Mouse (Mus musculus): ENCODE measurements around the gene Ddx3x. TPM values are rescaled to one million over a fixed set of nuclear protein-coding genes. Genes with fewer than 3 reads are reported as not detected.
"Not testable (repeated sequence)": the region's sequence is repeated elsewhere in the genome, so short reads cannot be mapped to it uniquely, and the experiment has no call there.

Gene Ddx3x
- 130 and 133 TPM in 2 replicates for polyA plus RNA-seq (2015; fragmentation: Nextera tagmentation; extraction: Ambion mirVana)

- Histone ChIP-seq H3K4me2 (peak within 1 kb of the TSS; percentile 76), H3K4me1 (peaks cover 14% of the 10 kb centered on the region; the same call in 1 of the 2 replicates), H3K9ac (peak within 1 kb of the TSS; percentile 98), H3K27ac (peak within 1 kb of the TSS; percentile 99), H3K4me3 (replicated peaks) (peak within 1 kb of the TSS; percentile 89), H3K9me3 (replicated peaks) (no peaks in the 10 kb centered on the region), H3K36me3 (peaks cover 16% of the 10 kb centered on the region), H3K27me3 (peaks cover 5% of the 10 kb centered on the region; the same call in 1 of the 2 replicates)
- under 1% methylated on average over 56 of the region's 57 CpGs for WGBS
- peak; percentile 94 for ATAC-seq (replicated peaks; ENCODE audit: low FRiP score)
These were observed at the start of gene Ddx3x for GRCm38 (mm10) chrX:13280409-13281328. Gene Ddx3x, plus strand, starts transcription at chrX:13280970.

- 0 out of 2 replicates have a peak overlapping the region, but pooled peaks have one; percentile 26 for H3K9ac ChIP-seq
- no peaks in the 10 kb centered on the region for H3K9me3 ChIP-seq (replicated peaks)
- peaks cover 22% of the 10 kb centered on the region for H3K27me3 ChIP-seq
- ATAC-seq (replicated peaks; ENCODE audit: low FRiP score): no peak
- peak overlapping the region; percentile 86 for H3K27ac ChIP-seq
- H3K4me3 ChIP-seq (replicated peaks): peak overlapping the region; percentile 42
- 41% methylated on average over 9 of the region's 9 CpGs for WGBS
- H3K4me1 ChIP-seq: 0 out of 2 replicates have a peak, but pooled peaks cover 4% of the 10 kb centered on the region
- no peaks in the 10 kb centered on the region for H3K36me3 ChIP-seq
- H3K4me2 ChIP-seq: peak overlapping the region; percentile 58
These were observed 49.5 kb upstream of the Ddx3x start for GRCm38 (mm10) chrX:13231243-13231642.

GRCm38 (mm10) chrX:13232834-13233233 is 47.9 kb upstream of the Ddx3x start:
- H3K27ac ChIP-seq; H3K9me3 ChIP-seq (replicated peaks); H3K36me3 ChIP-seq; H3K4me3 ChIP-seq (replicated peaks); H3K4me1 ChIP-seq; ATAC-seq (replicated peaks; ENCODE audit: low FRiP score); H3K9ac ChIP-seq; H3K4me2 ChIP-seq: not testable (repeated sequence)
- H3K27me3 ChIP-seq: peaks cover 27% of the 10 kb centered on the region
- 97% methylated on average over 1 of the region's 1 CpGs for WGBS

GRCm38 (mm10) chrX:13233631-13234030 is 47.1 kb upstream of the Ddx3x start:
- H3K36me3 ChIP-seq: no peaks in the 10 kb centered on the region
- H3K27ac ChIP-seq: no peak overlapping the region
- H3K9ac ChIP-seq: no peak overlapping the region
- H3K4me2 ChIP-seq: no peak overlapping the region
- H3K4me1 ChIP-seq: 0 out of 2 replicates have a peak, but pooled peaks cover 7% of the 10 kb centered on the region
- peaks cover 33% of the 10 kb centered on the region for H3K27me3 ChIP-seq
- 62% methylated on average over 2 of the region's 2 CpGs for WGBS
- no peak for ATAC-seq (replicated peaks; ENCODE audit: low FRiP score)
- no peak overlapping the region for H3K4me3 ChIP-seq (replicated peaks)
- no peaks in the 10 kb centered on the region for H3K9me3 ChIP-seq (replicated peaks)

DNA sequence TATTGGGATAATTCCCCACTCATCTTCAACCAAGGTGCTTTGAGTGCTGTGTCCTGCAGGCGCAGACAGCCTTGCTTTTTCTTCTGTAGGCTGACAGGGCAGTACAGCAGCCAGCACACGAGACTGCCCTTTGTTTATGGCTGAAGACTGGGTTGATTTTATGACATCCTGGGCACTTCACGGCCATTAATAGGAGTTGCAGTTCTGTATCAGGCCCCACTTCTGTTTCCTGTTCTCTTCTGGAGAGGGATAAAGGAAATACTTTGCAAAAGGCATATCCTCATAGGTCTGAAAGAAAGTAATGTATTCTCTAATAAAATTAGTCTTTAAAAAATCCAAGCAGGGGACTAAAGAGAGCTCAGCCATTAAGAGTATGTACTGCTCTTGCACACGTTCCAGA is 46.1 kb upstream of the Ddx3x start:
- 0 out of 2 replicates have a peak, but pooled peaks cover 7% of the 10 kb centered on the region for H3K4me1 ChIP-seq

GRCm38 (mm10) chrX:13236100-13236568 is 44.6 kb upstream of the Ddx3x start:
- H3K4me3 ChIP-seq (replicated peaks): no peak overlapping the region
- whole genome bisulfite sequencing: 61% methylated on average over 2 of the region's 2 CpGs
- no peaks in the 10 kb centered on the region for H3K36me3 ChIP-seq
- peaks cover 44% of the 10 kb centered on the region for H3K27me3 ChIP-seq
- H3K4me1 ChIP-seq: peaks cover 16% of the 10 kb centered on the region
- ATAC-seq (replicated peaks; ENCODE audit: low FRiP score): peak; percentile 84
- H3K9ac ChIP-seq: no peak overlapping the region
- H3K27ac ChIP-seq: peak overlapping the region; percentile 60; the same call in 1 of the 2 replicates
- no peaks in the 10 kb centered on the region for H3K9me3 ChIP-seq (replicated peaks)
- H3K4me2 ChIP-seq: no peak overlapping the region

More for the DNA sequence above, 46.1 kb upstream of the Ddx3x start:
- Histone ChIP-seq H3K27me3 (peaks cover 44% of the 10 kb centered on the region), H3K27ac (no peak overlapping the region), H3K4me3 (replicated peaks) (no peak overlapping the region), H3K36me3 (no peaks in the 10 kb centered on the region), H3K9me3 (replicated peaks) (no peaks in the 10 kb centered on the region), H3K9ac (no peak overlapping the region), H3K4me2 (no peak overlapping the region)
- ATAC-seq (replicated peaks; ENCODE audit: low FRiP score): no peak
- WGBS: 28% methylated on average over 4 of the region's 4 CpGs

DNA sequence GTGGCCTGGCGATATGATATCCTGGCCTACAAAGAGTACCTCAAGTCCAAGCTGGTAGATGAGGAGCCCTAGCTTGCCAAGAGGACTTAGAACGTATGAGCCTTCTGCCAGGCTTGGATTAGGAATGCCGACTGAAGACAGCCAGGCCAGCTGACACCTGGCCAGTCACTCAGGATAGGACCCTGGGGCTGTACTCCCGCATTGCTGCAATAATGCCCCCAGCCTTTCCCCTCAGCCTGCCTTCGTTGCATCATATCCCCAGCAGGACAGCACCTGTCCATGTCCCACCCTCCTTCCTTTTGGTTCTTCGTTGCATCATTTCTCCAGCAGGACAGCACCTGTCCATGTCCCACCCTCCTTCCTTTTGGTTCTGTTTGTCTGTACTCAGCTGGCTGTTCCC is 41.3 kb upstream of the Ddx3x start:
- no peak overlapping the region for H3K4me3 ChIP-seq (replicated peaks)
- H3K27ac ChIP-seq: no peak overlapping the region
- H3K9ac ChIP-seq: no peak overlapping the region
- H3K36me3 ChIP-seq: no peaks in the 10 kb centered on the region
- no peaks in the 10 kb centered on the region for H3K9me3 ChIP-seq (replicated peaks)
- peaks cover 61% of the 10 kb centered on the region for H3K27me3 ChIP-seq
- ATAC-seq (replicated peaks; ENCODE audit: low FRiP score): no peak
- H3K4me2 ChIP-seq: no peak overlapping the region
- peaks cover 23% of the 10 kb centered on the region for H3K4me1 ChIP-seq
- WGBS: 94% methylated on average over 6 of the region's 6 CpGs

DNA sequence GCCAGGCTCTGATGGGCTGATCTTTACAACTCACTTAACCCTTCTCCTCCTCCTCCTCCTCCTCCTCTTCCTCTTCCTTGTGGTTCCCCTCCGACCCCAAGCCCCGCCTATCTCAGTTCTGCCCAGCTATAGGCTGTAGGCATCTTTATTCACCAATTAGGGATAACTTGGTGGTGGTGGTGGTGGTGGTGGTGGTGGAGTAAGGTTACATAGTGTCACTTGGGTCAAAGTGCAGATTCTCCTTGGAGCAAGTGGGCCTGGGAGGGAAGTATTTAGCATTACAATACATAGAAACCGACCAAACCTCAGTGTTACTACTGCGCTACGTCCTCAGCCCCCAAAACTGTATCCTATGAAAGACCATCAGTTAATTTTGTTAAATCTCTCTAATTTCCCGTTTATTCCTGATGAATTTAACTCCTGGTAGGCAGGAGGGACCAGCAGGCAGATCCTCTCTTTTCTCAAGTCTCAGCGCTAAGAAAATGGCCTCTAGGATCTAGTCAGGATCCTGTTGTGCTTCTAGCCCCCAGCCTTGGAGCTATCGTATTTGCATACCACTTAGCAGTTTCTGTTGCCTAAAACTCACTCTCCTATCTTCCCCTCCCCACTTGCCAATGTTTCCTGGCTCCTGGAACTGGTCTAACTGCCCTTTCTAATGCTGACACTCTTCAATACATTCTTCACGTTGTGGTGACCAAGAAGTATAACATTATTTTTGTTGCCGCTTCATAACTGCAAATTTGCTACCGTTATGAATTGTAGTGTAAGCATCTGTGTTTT is 39.9 kb upstream of the Ddx3x start:
- H3K36me3 ChIP-seq: no peaks in the 10 kb centered on the region
- 24% methylated on average over 11 of the region's 11 CpGs for WGBS
- peaks cover 32% of the 10 kb centered on the region for H3K4me1 ChIP-seq
- no peak overlapping the region for H3K9ac ChIP-seq
- no peak for ATAC-seq (replicated peaks; ENCODE audit: low FRiP score)
- H3K4me3 ChIP-seq (replicated peaks): no peak overlapping the region; the same call in 1 of the 2 replicates
- no peaks in the 10 kb centered on the region for H3K9me3 ChIP-seq (replicated peaks)
- peak overlapping the region; percentile 98 for H3K27ac ChIP-seq
- peaks cover 65% of the 10 kb centered on the region for H3K27me3 ChIP-seq
- peak overlapping the region; percentile 59 for H3K4me2 ChIP-seq

DNA sequence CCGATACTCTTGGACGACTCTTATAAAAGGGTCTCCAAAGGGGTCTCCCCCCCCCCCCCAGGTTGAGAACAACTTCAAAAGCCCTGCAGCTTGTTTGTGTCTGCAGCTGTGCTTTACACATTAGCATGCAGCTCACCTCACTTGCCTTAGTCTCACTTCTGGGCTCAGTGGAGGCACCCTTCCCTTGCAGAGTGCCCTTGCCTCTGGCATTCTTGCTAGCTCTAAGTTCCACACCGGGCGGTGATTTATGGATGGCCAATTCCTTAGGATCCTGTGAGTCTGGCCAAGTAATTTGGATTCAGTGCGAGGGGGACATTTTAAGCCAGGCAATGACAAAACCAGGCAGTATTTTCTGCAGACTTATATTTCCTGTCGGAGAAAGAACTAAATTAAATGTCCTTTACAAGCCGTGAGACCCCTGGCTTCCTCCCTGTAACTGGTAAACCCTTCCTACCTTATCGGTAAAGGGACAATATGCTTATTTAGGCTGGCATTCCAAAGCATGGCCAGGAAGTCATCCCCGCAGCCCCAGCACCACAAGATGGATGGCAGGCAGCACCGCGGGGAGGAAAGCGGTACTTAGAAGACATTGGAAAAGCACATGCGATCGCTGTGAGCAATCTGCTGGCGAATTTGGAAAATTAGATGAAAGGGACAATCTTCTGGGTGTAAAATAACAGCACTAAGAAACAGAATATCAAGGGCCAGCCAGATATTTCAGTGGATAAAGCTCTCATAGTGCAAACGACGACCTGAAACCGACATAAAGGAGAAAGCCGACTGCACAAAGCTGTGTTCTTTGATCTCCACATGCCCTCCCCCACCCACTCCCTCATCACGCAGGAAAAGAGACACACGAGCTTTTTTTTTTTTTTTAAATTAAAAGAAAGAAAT is 39.1 kb upstream of the Ddx3x start:
- Histone ChIP-seq H3K9me3 (replicated peaks) (no peaks in the 10 kb centered on the region), H3K27me3 (peaks cover 56% of the 10 kb centered on the region), H3K4me1 (peaks cover 28% of the 10 kb centered on the region), H3K4me3 (replicated peaks) (peak overlapping the region; percentile 38), H3K4me2 (peak overlapping the region; percentile 59), H3K9ac (peak overlapping the region; percentile 42), H3K27ac (peak overlapping the region; percentile 98), H3K36me3 (no peaks in the 10 kb centered on the region)
- ATAC-seq (replicated peaks; ENCODE audit: low FRiP score): no peak; the same call in 1 of the 2 replicates
- 13% methylated on average over 21 of the region's 21 CpGs for WGBS

GRCm38 (mm10) chrX:13242320-13243096 is 38.3 kb upstream of the Ddx3x start:
- peaks cover 28% of the 10 kb centered on the region for H3K4me1 ChIP-seq
- H3K27me3 ChIP-seq: peaks cover 61% of the 10 kb centered on the region
- peak overlapping the region; percentile 38 for H3K4me3 ChIP-seq (replicated peaks)
- H3K9ac ChIP-seq: peak overlapping the region; percentile 42
- H3K27ac ChIP-seq: peak overlapping the region; percentile 98
- no peaks in the 10 kb centered on the region for H3K9me3 ChIP-seq (replicated peaks)
- ATAC-seq (replicated peaks; ENCODE audit: low FRiP score): peak; percentile 98
- H3K36me3 ChIP-seq: no peaks in the 10 kb centered on the region
- WGBS: 12% methylated on average over 24 of the region's 24 CpGs
- H3K4me2 ChIP-seq: peak overlapping the region; percentile 59
